Mouse (Mus musculus): Measurements from ENCODE around the gene Tpra1.

The Tpra1 gene

GRCm38 (mm10) chr6:88926870-88927269 lies 24.8 kb downstream of the Tpra1 start:
- DNase-seq (ENCODE audit: low spot score in 2 of 2), result no peak

- peak; percentile 92 for DNase-seq (ENCODE audit: low spot score in 2 of 2)
Measured at GRCm38 (mm10) chr6:88927595-88927994, 25.5 kb downstream of the Tpra1 start.

- no peak for DNase-seq (ENCODE audit: low spot score in 2 of 2)
Measured at GRCm38 (mm10) chr6:88928026-88928425, 26.0 kb downstream of the Tpra1 start.

GRCm38 (mm10) chr6:88928576-88928975 lies 26.5 kb downstream of the Tpra1 start:
- DNase-seq (ENCODE audit: low spot score in 2 of 2), result no peak

GRCm38 (mm10) chr6:88929451-88929850 lies 27.4 kb downstream of the Tpra1 start:
- DNase-seq (ENCODE audit: low spot score in 2 of 2), result no peak

- no peak for DNase-seq (ENCODE audit: low spot score in 2 of 2)
Measured at GRCm38 (mm10) chr6:88930049-88930448, 28.0 kb downstream of the Tpra1 start.

GRCm38 (mm10) chr6:88931449-88931848 lies 29.4 kb downstream of the Tpra1 start:
- DNase-seq (ENCODE audit: low spot score in 2 of 2), result no peak

- no peak for DNase-seq (ENCODE audit: low spot score in 2 of 2)
Measured at GRCm38 (mm10) chr6:88934132-88934531, 32.1 kb downstream of the Tpra1 start.

- peak; percentile 72 to 74 for DNase-seq (ENCODE audit: low spot score in 2 of 2)
Measured at GRCm38 (mm10) chr6:88934816-88935215, 32.8 kb downstream of the Tpra1 start.

- peak; percentile 69 to 75 for DNase-seq (ENCODE audit: low spot score in 2 of 2)
Measured at GRCm38 (mm10) chr6:88935735-88936276, 33.8 kb downstream of the Tpra1 start.

- DNase-seq (ENCODE audit: low spot score in 2 of 2), result no peak
Measured at GRCm38 (mm10) chr6:88936342-88937213, 34.5 kb downstream of the Tpra1 start.

GRCm38 (mm10) chr6:88937214-88937549 lies 35.1 kb downstream of the Tpra1 start:
- no peak for DNase-seq (ENCODE audit: low spot score in 2 of 2)

GRCm38 (mm10) chr6:88937971-88938663 lies 36.1 kb downstream of the Tpra1 start:
- DNase-seq (ENCODE audit: low spot score in 2 of 2), result no peak

- no peak for DNase-seq (ENCODE audit: low spot score in 2 of 2)
Measured at GRCm38 (mm10) chr6:88938664-88939055, 36.6 kb downstream of the Tpra1 start.

GRCm38 (mm10) chr6:88939281-88940089 lies 37.4 kb downstream of the Tpra1 start:
- DNase-seq (ENCODE audit: low spot score in 2 of 2), result peak; percentile 54 to 72

GRCm38 (mm10) chr6:88940090-88940916 lies 38.3 kb downstream of the Tpra1 start:
- DNase-seq (ENCODE audit: low spot score in 2 of 2), result no peak

- no peak for DNase-seq (ENCODE audit: low spot score in 2 of 2)
Measured at GRCm38 (mm10) chr6:88941628-88942027, 39.6 kb downstream of the Tpra1 start.

GRCm38 (mm10) chr6:88942595-88942994 lies 40.5 kb downstream of the Tpra1 start:
- peak in 1 of 2 experiments; percentile 54 for DNase-seq (ENCODE audit: low spot score in 2 of 2)

- DNase-seq (ENCODE audit: low spot score in 2 of 2), result no peak
Measured at GRCm38 (mm10) chr6:88943666-88944065, 41.6 kb downstream of the Tpra1 start.

- no peak for DNase-seq (ENCODE audit: low spot score in 2 of 2)
Measured at GRCm38 (mm10) chr6:88946442-88946841, 44.4 kb downstream of the Tpra1 start.

GRCm38 (mm10) chr6:88947771-88948170 lies 45.7 kb downstream of the Tpra1 start:
- DNase-seq (ENCODE audit: low spot score in 2 of 2), result no peak
